Mouse (Mus musculus) adrenal gland, adult (tissue): ENCODE measurements at regions not wholly inside any gene's neighbourhood (a gene's known extent, or its start where the extent isn't known, plus 50 kb on each side); places are given as distances from the start of the nearest gene placed in this dataset.

Experiments used
- DNase-seq, 2 experiments: peaks; one replicate each; pipeline ENCODE4 v3.0.0; 2022 to 2023; ENCODE audit warnings: low spot score in 1 of 2; ENCODE audit not compliant: inconsistent age in 2 of 2

- no peak for DNase-seq
These were observed 64.8 kb downstream of the Dnajb9 start for GRCm38 (mm10) chr12:44145321-44145720.

GRCm38 (mm10) chr12:44139026-44139425 is 71.1 kb downstream of the Dnajb9 start:
- DNase-seq = no peak

- DNase-seq = no peak
These were observed 81.3 kb downstream of the Dnajb9 start for GRCm38 (mm10) chr12:44128874-44129273.

- DNase-seq = peak in 1 of 2 experiments; percentile 54
These were observed 105.0 kb downstream of the Dnajb9 start for GRCm38 (mm10) chr12:44105085-44105484.

- no peak for DNase-seq
These were observed 110.9 kb downstream of the Dnajb9 start for GRCm38 (mm10) chr12:44099188-44099587.

GRCm38 (mm10) chr12:44071766-44072165 is 138.4 kb downstream of the Dnajb9 start:
- no peak for DNase-seq

- DNase-seq = no peak
These were observed 153.5 kb downstream of the Dnajb9 start for GRCm38 (mm10) chr12:44056493-44057163.

GRCm38 (mm10) chr12:44045806-44046205 is 164.3 kb downstream of the Dnajb9 start:
- DNase-seq = no peak

- DNase-seq = no peak
These were observed 165.6 kb downstream of the Dnajb9 start for GRCm38 (mm10) chr12:44044388-44045105.

- DNase-seq = no peak
These were observed 203.3 kb downstream of the Dnajb9 start for GRCm38 (mm10) chr12:44006795-44007194.

- no peak for DNase-seq
These were observed 226.6 kb downstream of the Dnajb9 start for GRCm38 (mm10) chr12:43983548-43983947.

GRCm38 (mm10) chr12:43963973-43964372 is 246.2 kb downstream of the Dnajb9 start:
- DNase-seq = no peak

GRCm38 (mm10) chr12:43962551-43963120 is 247.5 kb downstream of the Dnajb9 start:
- peak in 1 of 2 experiments; percentile 10 for DNase-seq

- DNase-seq = no peak
These were observed 285.9 kb downstream of the Dnajb9 start for GRCm38 (mm10) chr12:43924228-43924627.

- DNase-seq = no peak
These were observed 289.7 kb downstream of the Dnajb9 start for GRCm38 (mm10) chr12:43920396-43920795.

- DNase-seq = no peak
These were observed 291.0 kb downstream of the Dnajb9 start for GRCm38 (mm10) chr12:43919114-43919513.

- no peak for DNase-seq
These were observed 293.3 kb downstream of the Dnajb9 start for GRCm38 (mm10) chr12:43916779-43917178.

GRCm38 (mm10) chr12:43899273-43899672 is 310.9 kb downstream of the Dnajb9 start:
- no peak for DNase-seq

GRCm38 (mm10) chr12:43885596-43885995 is 324.5 kb downstream of the Dnajb9 start:
- peak in 1 of 2 experiments; percentile 29 for DNase-seq

- no peak for DNase-seq
These were observed 349.6 kb downstream of the Dnajb9 start for GRCm38 (mm10) chr12:43860479-43860878.

- DNase-seq = no peak
These were observed 353.8 kb downstream of the Dnajb9 start for GRCm38 (mm10) chr12:43856370-43856769.

- DNase-seq = peak; percentile 14 to 77
These were observed 357.9 kb downstream of the Dnajb9 start for GRCm38 (mm10) chr12:43852246-43852645.
